Mouse (Mus musculus) liver (tissue): ENCODE results near the gene Fbxw19.
"Not testable (repeated sequence)": the region's sequence is repeated elsewhere in the genome, so short reads cannot be mapped to it uniquely, and the experiment has no call there.

Experiments
- DNase-seq: peaks from one replicate; pipeline ENCODE4 v3.0.0-alpha.2; 2020; ENCODE audit warnings: mixed read lengths

Fbxw19 gene

GRCm38 (mm10) chr9:109495775-109496174, at the start of gene Fbxw19:
Gene Fbxw19 (minus strand): TSS chr9:109495875.
- not testable (repeated sequence) for DNase-seq

GRCm38 (mm10) chr9:109523385-109524064, 27.9 kb upstream of the Fbxw19 start:
- no peak for DNase-seq

GRCm38 (mm10) chr9:109449040-109449439, 46.6 kb downstream of the Fbxw19 start, which contains the start of gene Fbxw16:
Gene Fbxw16 (minus strand): TSS chr9:109449140.
- DNase-seq: no peak

- DNase-seq: no peak
Observed at GRCm38 (mm10) chr9:109432956-109433355, 62.7 kb downstream of the Fbxw19 start.
